Mouse (Mus musculus) layer of hippocampus, adult 18-20 months (tissue): ENCODE measurements around the gene Olfr1104. TPM values are rescaled to one million over a fixed set of nuclear protein-coding genes. Genes with fewer than 3 reads are reported as not detected.

Experiments
- DNase-seq, 2 experiments: peaks; one replicate each; pipeline ENCODE4 v3.0.0; 2022; ENCODE audit warnings: low spot score in 2 of 2
- long read RNA-seq: library from polyadenylated mRNA; stranded (forward); transcript quantifications from one replicate; pipeline ENCODE4 v2.0.0, GENCODE M21; 2021
- total RNA-seq, 2 experiments: library from RNA; stranded (reverse); gene quantifications; 2 replicates each; pipeline ENCODE4 v1.2.3; 2021

Gene Olfr1104
- total RNA-seq = not detected
- long read RNA-seq = 0 reads

GRCm38 (mm10) chr2:87026980-87027379 lies at the start of gene Olfr1104:
Gene Olfr1104, minus strand, starts transcription at chr2:87027080.
- DNase-seq = no peak

DNA sequence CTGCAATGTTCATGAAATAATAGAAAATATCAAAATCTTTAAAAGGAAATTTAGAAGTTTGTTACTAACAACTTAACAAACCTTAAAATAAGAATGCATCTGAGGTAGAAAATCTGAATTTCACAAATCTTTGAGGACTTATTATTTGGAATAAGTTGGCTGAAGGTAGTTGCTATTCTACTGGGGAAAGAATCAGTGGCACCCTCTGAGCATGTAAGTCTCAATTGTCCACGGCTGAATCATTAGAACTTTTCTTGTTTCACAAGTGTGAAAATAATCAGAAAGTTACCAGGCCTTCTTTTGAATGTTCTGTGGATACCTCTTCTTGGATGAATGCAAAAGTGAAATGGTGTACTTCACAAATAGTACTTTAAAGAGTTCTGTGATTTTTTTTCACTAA lies 48.8 kb upstream of the Olfr1104 start, which contains the start of gene Olfr1107:
Olfr1107 (minus strand) TSS at position 101 of the 400 bp plus-strand sequence.
- no peak for DNase-seq

GRCm38 (mm10) chr2:87052173-87052572 lies 25.3 kb upstream of the Olfr1104 start, which contains the start of gene Olfr1106:
Gene Olfr1106, minus strand, starts transcription at chr2:87052273.
- DNase-seq = no peak

DNA sequence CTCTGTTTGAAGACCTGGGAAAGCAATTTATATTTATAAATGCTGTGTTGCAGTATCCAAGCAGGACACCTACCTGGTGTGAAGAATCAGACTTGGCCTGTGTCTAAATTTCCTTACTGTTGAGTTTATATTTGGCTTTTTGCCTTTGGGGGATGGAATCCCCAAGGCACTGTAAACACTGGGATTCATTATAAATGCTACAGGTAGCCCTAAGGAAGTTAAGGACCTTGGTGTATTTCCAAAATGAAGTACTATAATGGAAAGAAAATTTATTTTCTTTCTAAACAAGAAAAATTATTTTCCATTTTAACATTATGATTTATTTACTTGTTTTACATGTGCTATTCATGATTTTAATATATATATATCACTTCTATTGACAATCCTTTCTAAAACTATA lies 9.6 kb upstream of the Olfr1104 start, which contains the start of gene Olfr1105:
Olfr1105 (minus strand) TSS at position 101 of the 400 bp plus-strand sequence.
- DNase-seq = no peak

GRCm38 (mm10) chr2:86998098-86998497 lies 28.8 kb downstream of the Olfr1104 start, which contains the start of gene Olfr1102:
Gene Olfr1102, plus strand, starts transcription at chr2:86998398.
- DNase-seq = no peak

GRCm38 (mm10) chr2:86991121-86991520 lies 35.8 kb downstream of the Olfr1104 start, which contains the start of gene Olfr1101:
Gene Olfr1101, minus strand, starts transcription at chr2:86991221.
- no peak for DNase-seq

- no peak for DNase-seq
These were observed 47.0 kb downstream of the Olfr1104 start, which contains the start of gene Olfr1100 for GRCm38 (mm10) chr2:86979854-86980253. Gene Olfr1100, minus strand, starts transcription at chr2:86979954.

Other genes starting within 250 kb of the Olfr1104 start
- not detected for gene Olfr1093, start 244.6 kb downstream of the Olfr1104 start, total RNA-seq
- not detected for gene Olfr141, start 217.1 kb downstream of the Olfr1104 start, total RNA-seq
- not detected for gene Olfr1094, start 202.4 kb downstream of the Olfr1104 start, total RNA-seq
- gene Olfr1095, start 175.4 kb downstream of the Olfr1104 start, total RNA-seq = not detected
- not detected for gene Gm13723, start 152.3 kb downstream of the Olfr1104 start, total RNA-seq
- not detected for gene Olfr1097, start 134.9 kb downstream of the Olfr1104 start, total RNA-seq
- not detected for gene Olfr1098, start 102.5 kb downstream of the Olfr1104 start, total RNA-seq
- gene Olfr1099, start 66.4 kb downstream of the Olfr1104 start, total RNA-seq = not detected
- not detected for gene Olfr1100, start 47.1 kb downstream of the Olfr1104 start, total RNA-seq
- gene Olfr1101, start 35.9 kb downstream of the Olfr1104 start, total RNA-seq = not detected
- not detected for gene Olfr1102, start 28.7 kb downstream of the Olfr1104 start, total RNA-seq
- gene Olfr1105, start 9.5 kb upstream of the Olfr1104 start, total RNA-seq = not detected
- not detected for gene Olfr1106, start 25.2 kb upstream of the Olfr1104 start, total RNA-seq
- gene Olfr1107, start 48.7 kb upstream of the Olfr1104 start, total RNA-seq = not detected
- not detected for gene Olfr1109, start 68.9 kb upstream of the Olfr1104 start, total RNA-seq
- not detected for gene Olfr259, start 87.5 kb upstream of the Olfr1104 start, total RNA-seq
- not detected for gene Olfr1110, start 113.2 kb upstream of the Olfr1104 start, total RNA-seq
- gene Olfr1111, start 125.5 kb upstream of the Olfr1104 start, total RNA-seq = not detected
- not detected for gene Olfr1112, start 160.7 kb upstream of the Olfr1104 start, total RNA-seq
- not detected for gene Olfr1113, start 181.9 kb upstream of the Olfr1104 start, total RNA-seq
- not detected for gene Olfr1115, start 220.9 kb upstream of the Olfr1104 start, total RNA-seq
- gene Olfr1116, start 240.5 kb upstream of the Olfr1104 start, total RNA-seq = not detected